Mouse (Mus musculus): Measurements from ENCODE around the gene Hlf. TPM values are rescaled to one million over a fixed set of nuclear protein-coding genes. Genes with fewer than 3 reads are reported as not detected.

The Hlf gene
- polyA plus RNA-seq (2012; rRNA removed) = 121 and 125 TPM in 2 replicates

GRCm38 (mm10) chr11:90390817-90391173 lies at the start of gene Hlf:
Hlf (minus strand) TSS chr11:90390895.
- TF ChIP-seq CTCF (IDR thresholded peaks at IDR 0.05; ENCODE audit: extremely low read depth, insufficient read depth, low read length) (no peak), POLR2A (IDR thresholded peaks at IDR 0.05; ENCODE audit: extremely low read depth, insufficient read depth, low read length) (no peak; the same call in 1 of the 2 replicates)
- Histone ChIP-seq H3K4me3 (ENCODE audit: insufficient read depth, low read length) (peak within 1 kb of the TSS; percentile 83), H3K27ac (ENCODE audit: insufficient read depth, low read length) (peak within 1 kb of the TSS; percentile 69), H3K4me1 (ENCODE audit: control insufficient read depth, insufficient read depth, low read length) (no peaks in the 10 kb centered on the region; the same call in 1 of the 2 replicates)

GRCm38 (mm10) chr11:90438768-90439167 lies 48.1 kb upstream of the Hlf start:
- Histone ChIP-seq H3K4me3 (ENCODE audit: insufficient read depth, low read length) (no peak overlapping the region), H3K27ac (ENCODE audit: insufficient read depth, low read length) (no peak overlapping the region)
- TF ChIP-seq POLR2A (IDR thresholded peaks at IDR 0.05; ENCODE audit: extremely low read depth, insufficient read depth, low read length) (no peak), CTCF (IDR thresholded peaks at IDR 0.05; ENCODE audit: extremely low read depth, insufficient read depth, low read length) (no peak)

GRCm38 (mm10) chr11:90425207-90425525 lies 34.5 kb upstream of the Hlf start:
- Histone ChIP-seq H3K4me1 (ENCODE audit: control insufficient read depth, insufficient read depth, low read length) (no peaks in the 10 kb centered on the region), H3K4me3 (ENCODE audit: insufficient read depth, low read length) (no peak overlapping the region), H3K27ac (ENCODE audit: insufficient read depth, low read length) (no peak overlapping the region)
- TF ChIP-seq CTCF (IDR thresholded peaks at IDR 0.05; ENCODE audit: extremely low read depth, insufficient read depth, low read length) (no peak), POLR2A (IDR thresholded peaks at IDR 0.05; ENCODE audit: extremely low read depth, insufficient read depth, low read length) (no peak)

More at GRCm38 (mm10) chr11:90438768-90439167, 48.1 kb upstream of the Hlf start:
- no peaks in the 10 kb centered on the region for H3K4me1 ChIP-seq (ENCODE audit: control insufficient read depth, insufficient read depth, low read length)

- Histone ChIP-seq H3K4me1 (ENCODE audit: control insufficient read depth, insufficient read depth, low read length) (no peaks in the 10 kb centered on the region), H3K4me3 (ENCODE audit: insufficient read depth, low read length) (no peak overlapping the region), H3K27ac (ENCODE audit: insufficient read depth, low read length) (no peak overlapping the region)
- TF ChIP-seq POLR2A (IDR thresholded peaks at IDR 0.05; ENCODE audit: extremely low read depth, insufficient read depth, low read length) = no peak
- TF ChIP-seq CTCF (IDR thresholded peaks at IDR 0.05; ENCODE audit: extremely low read depth, insufficient read depth, low read length) = no peak
Measured at GRCm38 (mm10) chr11:90424334-90425206, 33.9 kb upstream of the Hlf start.

- TF ChIP-seq POLR2A (IDR thresholded peaks at IDR 0.05; ENCODE audit: extremely low read depth, insufficient read depth, low read length) = no peak
- no peak for TF ChIP-seq CTCF (IDR thresholded peaks at IDR 0.05; ENCODE audit: extremely low read depth, insufficient read depth, low read length)
- Histone ChIP-seq H3K4me1 (ENCODE audit: control insufficient read depth, insufficient read depth, low read length) (no peaks in the 10 kb centered on the region), H3K27ac (ENCODE audit: insufficient read depth, low read length) (no peak overlapping the region), H3K4me3 (ENCODE audit: insufficient read depth, low read length) (no peak overlapping the region)
Measured at GRCm38 (mm10) chr11:90423896-90424295, 33.2 kb upstream of the Hlf start.

- Histone ChIP-seq H3K27ac (ENCODE audit: insufficient read depth, low read length) (0 out of 2 replicates have a peak overlapping the region, but pooled peaks have one; percentile 15), H3K4me3 (ENCODE audit: insufficient read depth, low read length) (no peak overlapping the region), H3K4me1 (ENCODE audit: control insufficient read depth, insufficient read depth, low read length) (peaks cover 1% of the 10 kb centered on the region; the same call in 1 of the 2 replicates)
- TF ChIP-seq POLR2A (IDR thresholded peaks at IDR 0.05; ENCODE audit: extremely low read depth, insufficient read depth, low read length) (no peak), CTCF (IDR thresholded peaks at IDR 0.05; ENCODE audit: extremely low read depth, insufficient read depth, low read length) (no peak)
Measured at GRCm38 (mm10) chr11:90419706-90420105, 29.0 kb upstream of the Hlf start.

DNA sequence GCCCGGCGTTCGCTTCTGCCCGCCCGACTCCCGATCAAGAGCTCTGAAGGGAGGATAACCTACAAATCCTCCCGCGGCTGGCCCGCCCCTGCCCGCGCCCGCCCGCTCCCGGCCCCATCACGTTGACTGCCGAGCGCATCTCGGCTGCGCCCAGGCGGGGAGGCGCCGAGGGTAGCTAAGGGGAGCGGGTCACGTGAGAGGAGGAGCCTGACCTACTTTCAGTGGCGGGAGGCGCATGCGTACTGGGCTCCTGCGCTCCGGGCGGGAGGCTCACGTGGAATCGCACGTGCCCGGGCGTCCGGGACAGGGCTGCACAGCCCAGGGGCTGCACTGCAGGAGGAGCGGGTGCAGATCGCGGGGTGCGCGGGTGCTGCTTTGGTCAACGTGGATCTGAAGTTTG lies 27.2 kb upstream of the Hlf start:
- TF ChIP-seq POLR2A (IDR thresholded peaks at IDR 0.05; ENCODE audit: extremely low read depth, insufficient read depth, low read length) (peak; percentile 54; the same call in 1 of the 2 replicates), CTCF (IDR thresholded peaks at IDR 0.05; ENCODE audit: extremely low read depth, insufficient read depth, low read length) (no peak)
- H3K27ac ChIP-seq (ENCODE audit: insufficient read depth, low read length) = peak overlapping the region; percentile 85

GRCm38 (mm10) chr11:90417011-90417410 lies 26.3 kb upstream of the Hlf start:
- Histone ChIP-seq H3K27ac (ENCODE audit: insufficient read depth, low read length) (no peak overlapping the region), H3K4me1 (ENCODE audit: control insufficient read depth, insufficient read depth, low read length) (peaks cover 1% of the 10 kb centered on the region; the same call in 1 of the 2 replicates), H3K4me3 (ENCODE audit: insufficient read depth, low read length) (no peak overlapping the region)
- TF ChIP-seq CTCF (IDR thresholded peaks at IDR 0.05; ENCODE audit: extremely low read depth, insufficient read depth, low read length) = no peak
- no peak for TF ChIP-seq POLR2A (IDR thresholded peaks at IDR 0.05; ENCODE audit: extremely low read depth, insufficient read depth, low read length)

More for the DNA sequence above, 27.2 kb upstream of the Hlf start:
- H3K4me3 ChIP-seq (ENCODE audit: insufficient read depth, low read length) = peak overlapping the region; percentile 39
- peaks cover 1% of the 10 kb centered on the region; the same call in 1 of the 2 replicates for H3K4me1 ChIP-seq (ENCODE audit: control insufficient read depth, insufficient read depth, low read length)

DNA sequence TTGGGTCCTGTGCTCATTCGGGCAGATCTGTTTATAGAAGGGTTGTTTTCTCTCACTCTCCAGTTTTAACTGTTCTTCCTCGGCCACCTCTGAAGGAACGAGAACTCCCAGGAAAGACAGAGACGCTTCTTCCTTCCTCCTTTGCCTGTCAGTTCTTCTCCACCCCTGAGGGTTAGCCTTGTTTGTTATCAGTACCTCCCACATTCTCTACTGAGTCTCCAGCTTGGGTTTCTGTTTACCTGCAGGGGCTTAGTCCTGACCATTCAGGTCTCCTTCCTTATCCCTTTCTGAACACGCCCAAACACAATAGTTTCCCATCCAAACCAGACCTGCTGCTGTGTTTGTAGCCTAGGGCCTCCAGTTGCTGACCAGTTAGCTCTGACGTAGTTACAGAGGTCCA lies 8.2 kb upstream of the Hlf start:
- Histone ChIP-seq H3K4me3 (ENCODE audit: insufficient read depth, low read length) (no peak overlapping the region), H3K4me1 (ENCODE audit: control insufficient read depth, insufficient read depth, low read length) (no peaks in the 10 kb centered on the region), H3K27ac (ENCODE audit: insufficient read depth, low read length) (no peak overlapping the region)
- TF ChIP-seq POLR2A (IDR thresholded peaks at IDR 0.05; ENCODE audit: extremely low read depth, insufficient read depth, low read length) (no peak), CTCF (IDR thresholded peaks at IDR 0.05; ENCODE audit: extremely low read depth, insufficient read depth, low read length) (no peak)
